Mouse (Mus musculus): ENCODE measurements at regions not wholly inside any gene's neighbourhood (a gene's known extent, or its start where the extent isn't known, plus 50 kb on each side); places are given as distances from the start of the nearest gene placed in this dataset.
A peak's percentile ranks its signal among the peaks of the same experiment; 100 is the strongest.
"Not testable (repeated sequence)": the region's sequence is repeated elsewhere in the genome, so short reads cannot be mapped to it uniquely, and the experiment has no call there.

DNA sequence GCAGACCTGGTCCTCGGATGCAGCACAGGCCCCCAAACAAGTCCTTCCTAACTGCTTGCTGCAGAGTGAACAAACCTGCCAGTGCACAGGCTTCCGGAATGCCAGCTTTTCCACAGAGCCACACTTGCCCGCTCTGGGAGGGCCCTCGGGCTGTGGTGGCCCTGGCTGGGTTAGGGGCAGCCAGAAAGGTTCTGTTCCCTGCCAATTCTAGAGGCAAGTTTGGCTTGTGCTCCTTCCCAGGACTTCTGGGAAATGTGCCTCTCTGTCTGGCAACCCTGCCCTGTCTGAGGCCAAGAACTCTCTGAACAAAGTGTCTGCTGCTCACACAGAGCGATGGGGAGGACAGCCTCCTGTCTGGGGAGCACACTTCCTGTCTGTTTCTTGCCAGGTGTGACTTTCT, 66.4 kb downstream of the Xrcc2 start:
- peak; percentile 51 for DNase-seq
- no peak for TF ChIP-seq CTCF (IDR thresholded peaks at IDR 0.05)
- intact Hi-C loops (cut with DNase I): no loop called here

DNA sequence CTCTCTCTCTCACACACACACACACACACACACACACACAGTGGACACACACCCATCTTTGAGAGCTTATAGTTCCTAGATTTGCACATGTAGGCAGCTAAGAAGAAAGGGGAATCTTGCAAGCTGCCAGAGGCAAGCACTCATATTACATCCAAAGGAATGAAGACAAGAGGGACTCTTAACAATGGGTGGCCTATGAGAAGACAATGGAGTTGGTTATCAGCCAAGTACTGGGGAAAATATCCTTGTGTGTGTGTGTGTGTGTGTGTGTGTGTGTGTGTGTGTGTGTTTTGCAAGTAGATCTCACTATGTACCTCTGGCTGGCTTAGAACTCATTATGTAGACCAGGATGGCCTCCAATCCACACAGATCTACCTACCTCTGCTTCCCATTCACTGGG, 67.5 kb downstream of the Xrcc2 start:
- no peak overlapping the region for H3K27ac ChIP-seq

More for the DNA sequence above, 66.4 kb downstream of the Xrcc2 start:
- H3K27ac ChIP-seq: no peak overlapping the region
- no peak overlapping the region for H3K4me3 ChIP-seq

DNA sequence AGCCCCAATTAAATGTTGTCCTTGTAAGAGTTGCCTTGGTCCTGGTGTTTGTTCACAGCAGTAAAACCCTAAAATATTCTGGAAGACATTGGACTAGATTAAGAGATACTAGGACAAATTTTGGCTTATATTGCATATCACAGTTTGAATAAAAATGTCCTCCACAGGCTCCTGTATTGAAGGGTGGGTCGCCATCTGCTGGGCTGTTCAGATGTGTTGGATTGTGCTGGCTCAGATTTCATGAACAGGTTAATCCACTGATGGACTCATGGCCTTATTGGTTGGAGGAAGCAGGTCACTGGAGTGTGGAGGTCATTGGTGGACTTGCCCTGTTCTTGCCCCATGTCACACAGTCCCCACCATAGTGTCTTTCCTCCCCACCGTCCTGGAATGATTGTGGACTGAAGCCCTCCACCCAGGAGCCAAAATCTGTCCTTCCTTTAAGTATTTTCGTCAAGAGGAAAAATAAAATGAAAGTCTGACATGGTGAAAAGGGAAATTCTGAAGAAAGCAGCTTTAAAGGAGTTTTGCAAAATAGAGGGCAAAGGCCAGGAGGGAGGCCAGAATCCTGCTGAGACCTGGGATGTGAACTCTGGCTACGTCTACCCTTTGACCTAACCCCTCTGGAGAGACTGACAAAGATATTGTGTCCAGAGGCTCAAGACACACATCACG, 72.6 kb downstream of the Xrcc2 start:
- peak; percentile 40 for TF ChIP-seq CTCF (IDR thresholded peaks at IDR 0.05)
- H3K27ac ChIP-seq: no peak overlapping the region
- H3K4me3 ChIP-seq: no peak overlapping the region
- intact Hi-C loops (cut with DNase I): no loop called here
- no peak for DNase-seq

More for the DNA sequence above, 67.5 kb downstream of the Xrcc2 start:
- no peak overlapping the region for H3K4me3 ChIP-seq
- intact Hi-C loops (cut with DNase I): no loop called here
- no peak for DNase-seq
- TF ChIP-seq CTCF (IDR thresholded peaks at IDR 0.05): no peak

DNA sequence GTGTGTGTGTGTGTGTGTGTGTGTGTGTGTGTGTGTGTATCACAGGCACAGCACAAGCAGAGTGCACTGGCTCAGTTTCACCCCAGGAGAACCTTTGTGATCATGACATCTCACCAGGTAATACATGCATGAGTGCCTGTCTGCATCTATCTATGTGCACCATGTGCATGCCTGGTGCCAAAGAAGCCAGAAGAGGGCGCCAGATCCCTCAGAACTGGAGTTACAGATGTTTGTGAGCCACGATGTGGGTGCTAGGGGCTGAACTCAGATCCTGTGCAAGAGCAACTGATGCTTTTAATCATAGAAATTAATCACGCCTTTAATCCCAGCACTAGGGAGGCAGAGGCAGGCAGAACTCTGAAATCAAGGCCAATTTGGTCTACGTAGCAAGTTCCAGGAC, 75.9 kb downstream of the Xrcc2 start:
- Histone ChIP-seq H3K27ac (no peak overlapping the region), H3K4me3 (no peak overlapping the region)
- TF ChIP-seq CTCF (IDR thresholded peaks at IDR 0.05): no peak
- intact Hi-C loops (cut with DNase I): no loop called here
- DNase-seq: no peak

DNA sequence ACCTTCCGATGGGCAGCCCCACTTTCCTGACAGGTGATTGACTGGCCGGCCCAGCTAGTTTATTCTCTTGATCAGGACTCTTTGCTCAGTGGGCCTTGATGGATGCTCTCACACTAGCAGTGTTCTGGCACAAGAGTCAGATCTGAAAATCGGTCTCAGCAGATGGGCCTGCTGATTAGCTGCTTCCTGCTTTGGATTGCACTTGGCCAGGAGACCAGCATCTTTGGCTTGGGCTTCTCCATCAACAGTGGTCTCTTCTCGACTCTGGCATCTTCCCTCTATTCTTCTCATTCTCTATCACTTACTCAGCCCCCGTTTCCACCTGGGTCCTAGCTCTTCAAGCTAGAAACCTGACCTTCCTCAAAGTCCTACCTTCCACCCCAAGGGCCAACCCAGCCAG, 77.1 kb downstream of the Xrcc2 start:
- no peak for TF ChIP-seq CTCF (IDR thresholded peaks at IDR 0.05)
- H3K27ac ChIP-seq: no peak overlapping the region
- H3K4me3 ChIP-seq: no peak overlapping the region
- DNase-seq: no peak
- intact Hi-C loops (cut with DNase I): no loop called here

DNA sequence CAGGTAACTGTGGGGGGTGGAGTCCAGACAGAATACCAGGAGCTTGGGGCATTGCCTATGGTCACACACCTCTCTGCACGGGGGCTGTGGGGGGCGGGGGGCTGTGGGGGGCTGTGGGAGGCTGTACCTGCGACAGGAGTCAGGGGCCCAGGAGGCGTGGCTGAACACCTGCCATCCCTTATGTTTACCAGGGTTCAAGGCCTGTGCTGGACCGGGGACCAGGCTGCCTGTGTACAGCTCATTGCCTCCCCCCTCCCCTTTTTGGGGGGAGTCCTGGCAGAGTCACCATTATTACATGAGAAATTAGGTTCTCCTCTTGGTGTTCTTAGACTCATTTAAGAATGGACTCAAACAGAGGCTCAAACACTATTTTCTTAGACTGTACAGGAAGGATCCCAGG, 78.5 kb downstream of the Xrcc2 start:
- Histone ChIP-seq H3K4me3 (no peak overlapping the region), H3K27ac (no peak overlapping the region)
- DNase-seq: no peak
- TF ChIP-seq CTCF (IDR thresholded peaks at IDR 0.05): no peak
- intact Hi-C loops (cut with DNase I): no loop called here

DNA sequence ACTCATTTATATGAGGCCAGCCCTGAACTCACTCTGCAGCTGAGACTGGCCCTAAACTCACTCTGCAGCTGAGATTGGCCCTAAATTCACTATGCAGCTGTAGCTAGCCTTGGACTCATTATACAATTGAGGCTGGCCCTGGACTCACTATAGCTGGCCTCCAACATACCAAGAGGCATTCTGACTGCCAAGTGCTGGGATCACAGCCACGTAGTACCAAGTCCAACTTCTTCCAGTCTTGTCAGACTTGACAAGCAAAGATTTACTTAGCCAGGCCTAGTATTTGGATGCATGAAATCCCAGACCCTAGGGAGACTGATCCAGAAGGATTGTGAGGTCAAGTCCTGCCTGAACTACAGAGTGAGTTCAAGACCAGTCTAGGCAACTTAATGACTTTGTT, 81.6 kb downstream of the Xrcc2 start:
- no peak overlapping the region for H3K4me3 ChIP-seq
- no peak for DNase-seq
- H3K27ac ChIP-seq: no peak overlapping the region
- intact Hi-C loops (cut with DNase I): no loop called here
- no peak for TF ChIP-seq CTCF (IDR thresholded peaks at IDR 0.05)

DNA sequence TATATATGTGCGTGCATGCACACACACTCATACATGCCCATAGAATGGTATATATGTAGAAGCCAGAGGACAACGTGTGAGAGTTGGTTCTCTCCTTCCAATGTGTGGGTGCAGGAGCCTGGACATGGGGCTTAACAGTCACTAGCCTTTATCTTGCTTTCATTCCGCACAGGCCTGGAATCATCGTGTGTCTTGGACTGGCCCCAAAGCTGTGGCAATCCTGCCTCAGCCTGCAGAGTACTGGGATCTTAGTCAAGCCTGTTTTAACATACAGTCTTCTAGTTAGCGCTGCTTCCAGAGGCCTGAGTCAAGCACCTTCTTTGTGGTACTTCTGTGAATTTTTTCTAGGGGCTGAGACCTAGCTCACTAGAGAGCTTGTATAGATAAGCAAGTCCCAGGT, 85.8 kb downstream of the Xrcc2 start:
- Histone ChIP-seq H3K4me3 (no peak overlapping the region), H3K27ac (no peak overlapping the region)
- no peak for TF ChIP-seq CTCF (IDR thresholded peaks at IDR 0.05)
- intact Hi-C loops (cut with DNase I): no loop called here
- no peak for DNase-seq

DNA sequence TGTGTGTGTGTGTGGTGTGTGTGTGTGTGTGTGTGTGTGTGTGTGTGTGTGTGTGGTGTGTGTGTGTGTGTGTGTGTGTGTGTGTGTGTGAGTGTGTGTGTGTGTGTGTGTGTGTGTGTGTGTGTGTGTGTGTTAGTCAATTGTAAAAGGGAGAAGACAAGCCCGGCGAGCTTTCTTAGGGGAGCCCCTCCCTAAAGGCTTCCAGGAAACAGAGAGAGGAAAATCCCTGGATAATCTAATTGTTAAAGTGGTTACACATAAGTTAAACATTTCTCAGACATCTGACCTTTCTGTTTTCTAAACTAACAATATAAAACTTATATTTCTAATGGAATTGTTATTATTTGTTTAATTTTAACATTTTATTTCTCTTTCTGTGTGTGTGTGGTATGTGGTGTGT, 86.3 kb downstream of the Xrcc2 start:
- intact Hi-C loops (cut with DNase I); H3K4me3 ChIP-seq; DNase-seq; H3K27ac ChIP-seq: not testable (repeated sequence)

DNA sequence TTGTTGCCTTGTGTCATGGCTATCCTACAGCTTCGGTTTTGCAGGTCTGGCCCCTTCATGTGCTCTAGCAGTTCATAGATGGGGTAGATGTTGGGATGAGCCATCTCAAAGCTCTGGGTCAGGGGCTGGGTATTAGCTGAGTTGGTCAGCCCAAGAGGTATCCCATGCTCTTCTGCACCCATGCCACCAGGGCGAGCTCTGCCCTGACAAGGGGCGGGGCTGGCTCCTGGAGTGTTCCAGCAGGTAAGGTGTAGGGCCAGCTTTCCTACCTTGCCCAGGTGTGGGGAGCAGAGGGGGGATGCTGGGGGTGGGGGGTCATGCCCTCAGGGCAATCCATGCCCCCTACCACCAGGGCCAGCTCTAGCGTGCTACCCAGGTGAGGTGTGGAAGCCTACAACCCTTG, 91.0 kb downstream of the Xrcc2 start:
- Histone ChIP-seq H3K4me3 (no peak overlapping the region), H3K27ac (no peak overlapping the region)
- no peak for TF ChIP-seq CTCF (IDR thresholded peaks at IDR 0.05)
- intact Hi-C loops (cut with DNase I): no loop called here
- DNase-seq: no peak

DNA sequence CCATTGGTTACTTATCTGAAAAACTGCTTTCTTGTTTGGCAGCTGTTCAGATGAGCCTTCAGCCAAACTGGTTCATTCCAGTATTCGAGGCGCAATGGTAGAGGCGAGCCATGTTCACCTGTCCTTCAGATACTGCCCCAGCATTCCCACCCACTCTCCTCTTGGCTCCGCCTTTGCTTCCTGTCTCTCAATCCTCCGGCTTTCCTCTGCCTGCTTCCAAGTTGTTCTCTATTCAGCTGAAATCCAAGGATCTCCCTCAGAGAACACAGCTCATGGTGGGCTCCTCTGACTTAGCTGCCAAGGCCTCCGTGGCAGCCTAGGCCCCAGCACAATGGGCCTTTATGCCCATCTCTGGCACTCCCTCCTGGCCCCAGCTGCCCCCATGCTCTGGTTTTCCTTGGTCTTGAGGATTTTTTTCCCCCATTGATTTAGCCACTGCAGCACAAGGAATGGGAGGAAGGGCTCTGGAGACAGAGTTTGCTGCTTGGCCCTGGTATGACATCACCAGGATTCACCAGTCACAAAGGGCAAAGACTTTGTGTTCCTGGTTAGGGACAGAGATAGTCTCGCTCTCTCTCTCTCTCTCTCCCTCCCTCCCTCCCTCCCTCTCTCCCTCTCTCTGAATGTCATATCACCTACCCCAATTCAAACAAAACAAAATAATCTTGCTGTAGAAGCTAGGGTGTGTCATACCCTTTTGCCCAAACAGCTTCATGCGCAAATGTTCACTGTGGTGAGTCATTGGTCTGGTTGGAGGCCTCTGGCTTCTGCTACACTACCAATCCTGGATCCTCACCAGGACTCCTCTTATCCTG, 91.6 kb downstream of the Xrcc2 start:
- Histone ChIP-seq H3K27ac (no peak overlapping the region), H3K4me3 (no peak overlapping the region)
- TF ChIP-seq CTCF (IDR thresholded peaks at IDR 0.05): no peak
- DNase-seq: no peak
- intact Hi-C loops (cut with DNase I): no loop called here

DNA sequence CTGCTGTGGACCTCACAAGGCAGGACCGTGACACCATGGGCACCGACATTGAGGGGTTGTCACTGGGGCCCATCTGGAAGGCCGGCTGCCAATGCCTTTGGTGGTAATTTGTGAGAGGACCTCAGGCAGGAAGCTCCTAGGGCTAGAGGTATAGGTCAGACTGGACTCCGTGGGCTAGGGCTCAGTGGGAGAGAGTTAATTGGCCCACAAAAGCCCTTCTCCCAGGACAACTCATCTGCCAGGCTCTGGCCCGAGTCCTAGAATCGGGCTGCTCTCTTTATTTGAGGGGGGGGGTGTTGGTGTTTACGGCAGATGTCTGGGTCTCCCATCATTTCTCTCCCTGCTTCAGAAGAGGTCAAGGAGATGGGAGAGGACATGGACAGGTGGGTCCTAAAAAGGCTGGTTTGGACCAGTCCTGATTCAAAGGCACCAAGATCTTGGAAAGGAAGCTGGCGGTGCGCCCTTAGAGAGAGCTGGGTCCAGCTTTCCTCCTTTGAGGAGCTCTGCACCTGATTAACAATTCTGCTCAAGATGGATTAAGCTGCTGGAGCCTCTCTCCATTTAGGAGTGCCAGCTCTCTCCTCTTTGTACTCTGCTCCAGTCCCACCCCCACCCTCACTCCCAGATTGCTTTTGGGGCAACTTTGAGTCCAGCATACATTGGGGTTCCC, 93.5 kb downstream of the Xrcc2 start:
- intact Hi-C loops (cut with DNase I): no loop called here
- no peak for TF ChIP-seq CTCF (IDR thresholded peaks at IDR 0.05)
- no peak for DNase-seq
- H3K4me3 ChIP-seq: no peak overlapping the region
- H3K27ac ChIP-seq: no peak overlapping the region

DNA sequence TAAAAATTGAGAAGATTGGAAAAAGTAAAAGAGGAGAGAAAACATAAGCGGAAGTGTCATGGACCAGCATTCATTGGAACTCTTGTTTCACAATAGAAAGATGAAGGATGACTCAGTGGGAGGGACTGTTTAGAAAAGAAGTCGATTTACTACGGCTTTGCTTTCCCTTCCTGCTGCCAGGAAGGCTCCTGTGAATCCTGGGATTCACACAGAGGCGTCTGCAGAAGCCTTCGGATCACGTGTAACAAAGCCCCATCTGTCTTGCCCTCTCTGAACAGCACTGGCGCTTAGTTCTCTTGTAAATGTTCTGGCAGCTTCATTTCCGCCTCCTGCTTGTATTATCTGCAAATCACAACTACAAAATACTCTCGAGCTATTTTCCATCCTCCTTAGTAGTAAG, 94.0 kb downstream of the Cct8l1 start:
- Histone ChIP-seq H3K27ac (no peak overlapping the region), H3K4me3 (no peak overlapping the region)
- intact Hi-C loops (cut with DNase I): loop anchor here (10.0 kb wide), 1 partner anchor 185 kb away; no protein-coding TSS in a partner anchor
- DNase-seq: no peak
- TF ChIP-seq CTCF (IDR thresholded peaks at IDR 0.05): no peak
